Mouse (Mus musculus): Measurements from ENCODE around the gene Zfp366. TPM values are rescaled to one million over a fixed set of nuclear protein-coding genes. Genes with fewer than 3 reads are reported as not detected.

Zfp366 gene
- total and polyA plus RNA-seq, 3 experiments, result not detected

DNA sequence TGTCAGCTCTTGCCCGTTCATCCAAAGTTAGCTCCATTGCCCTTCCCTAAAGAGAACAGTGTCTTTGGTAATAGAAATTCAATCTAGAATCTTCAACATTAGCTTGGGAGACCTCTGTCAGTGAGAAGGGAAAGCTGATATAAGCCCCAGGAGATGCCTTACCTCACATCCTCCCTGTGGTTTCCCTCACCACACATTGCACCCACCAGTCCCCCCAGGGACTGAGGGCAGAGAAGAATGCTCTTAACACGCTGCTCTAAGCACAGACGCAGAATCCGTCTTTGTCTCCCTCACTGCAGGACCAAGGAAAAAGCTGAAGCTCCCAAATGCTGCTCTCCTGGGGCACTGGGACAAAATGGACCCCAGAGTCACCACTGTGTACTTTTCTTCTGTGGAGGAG is 58.3 kb downstream of the Zfp366 start (continued):
- TF ChIP-seq NRF1 (IDR thresholded peaks at IDR 0.05; ENCODE audit: low read depth, low read length), result no peak
- TF ChIP-seq JUND (conservative IDR thresholded peaks at IDR 0.05; ENCODE audit: low read depth, low read length), result 0 out of 2 replicates have a peak, but pooled peaks have one; percentile 32
- peak; percentile 30; the same call in 1 of the 2 replicates for TF ChIP-seq JUN (IDR thresholded peaks at IDR 0.05; ENCODE audit: insufficient read depth, low read depth, low read length)
- peak; percentile 63; the same call in 1 of the 2 replicates for TF ChIP-seq KAT2A (IDR thresholded peaks at IDR 0.05; ENCODE audit: insufficient replicate concordance, low read length)
- TF ChIP-seq CHD2 (IDR thresholded peaks at IDR 0.05; ENCODE audit: low read length), result peak; percentile 17; the same call in 1 of the 2 replicates

DNA sequence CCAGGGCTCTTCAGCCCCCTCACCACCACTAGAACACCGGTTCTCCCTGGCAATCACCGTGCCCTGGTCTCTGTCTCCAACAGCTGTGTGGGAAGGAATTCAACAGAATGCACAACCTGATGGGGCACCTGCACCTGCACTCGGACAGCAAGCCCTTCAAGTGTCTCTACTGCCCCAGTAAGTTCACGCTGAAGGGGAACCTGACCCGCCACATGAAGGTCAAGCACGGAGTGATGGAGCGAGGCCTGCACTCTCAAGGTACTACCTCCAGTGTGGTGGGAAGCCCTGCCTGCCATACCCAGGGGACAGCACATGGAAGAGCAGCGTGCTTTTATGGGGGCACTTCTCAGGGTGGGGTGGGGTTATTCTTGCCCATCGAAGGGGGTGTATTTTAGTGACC is 59.2 kb downstream of the Zfp366 start:
- Histone ChIP-seq H3K4me1 (ENCODE audit: control insufficient read depth in 1 of 2, insufficient read depth in 2 of 2) (peaks cover 9 to 20% of the 10 kb centered on the region in 2 experiments), H3K79me2 (replicated peaks; ENCODE audit: control insufficient read depth, extremely low read depth, insufficient read depth, poor library complexity, severe bottlenecking) (no peaks in the 10 kb centered on the region), H3K9ac (ENCODE audit: insufficient read depth, low read depth) (no peak overlapping the region), H3K9me3 (replicated peaks; ENCODE audit: low read length) (no peaks in the 10 kb centered on the region), H3K27me3 (replicated peaks) (peaks cover 86% of the 10 kb centered on the region), H3K4me2 (ENCODE audit: insufficient read depth, low read depth, poor library complexity, severe bottlenecking) (no peak overlapping the region), H3K27ac (ENCODE audit: insufficient read depth, low read depth) (no peak overlapping the region), H3K4me3 (replicated peaks in 1 of 3; ENCODE audit: low read depth in 2 of 3, low read length in 2 of 3, poor library complexity in 1 of 3) (no peak overlapping the region), H3K36me3 (replicated peaks in 1 of 2; ENCODE audit: control insufficient read depth in 1 of 2, insufficient read depth in 1 of 2, low read length in 1 of 2) (no peaks in the 10 kb centered on the region)
- in situ Hi-C loops (cut with MboI; ENCODE audit: low pct_ligation_motif_present, low pct_unique_long_range_greater_than_20kb, low sequenced_read_pairs) (no loop called here), dilution Hi-C loops (cut with MboI; ENCODE audit: extremely low pct_ligation_motif_present, extremely low pct_unique_long_range_greater_than_20kb, low sequenced_read_pairs) (no loop called here)
- no peak for DNase-seq (ENCODE audit: extremely low read depth)
- no peak for TF ChIP-seq CHD2 (IDR thresholded peaks at IDR 0.05; ENCODE audit: low read length)
- TF ChIP-seq ETS1 (conservative IDR thresholded peaks at IDR 0.05; ENCODE audit: low read depth, low read length), result no peak
- TF ChIP-seq SMC3 (IDR thresholded peaks at IDR 0.05; ENCODE audit: low read depth, low read length), result no peak
- TF ChIP-seq MXI1 (IDR thresholded peaks at IDR 0.05; ENCODE audit: low read depth, low read length), result no peak
- no peak for TF ChIP-seq SIN3A (IDR thresholded peaks at IDR 0.05; ENCODE audit: low read length)
- no peak for TF ChIP-seq BHLHE40 (IDR thresholded peaks at IDR 0.05; ENCODE audit: low read depth, low read length)
- TF ChIP-seq GABPA (IDR thresholded peaks at IDR 0.05; ENCODE audit: insufficient replicate concordance, low read depth, low read length), result no peak
- no peak for TF ChIP-seq CTCF (conservative IDR thresholded peaks at IDR 0.05 in 1 of 2, IDR thresholded peaks at IDR 0.05 in 1 of 2; ENCODE audit: low read depth in 2 of 2, low read length in 2 of 2)
- no peak for TF ChIP-seq MAFK (IDR thresholded peaks at IDR 0.05; ENCODE audit: insufficient replicate concordance, low read length)
- TF ChIP-seq ZKSCAN1 (IDR thresholded peaks at IDR 0.05; ENCODE audit: borderline replicate concordance, low read depth, low read length), result no peak
- TF ChIP-seq EP300 (IDR thresholded peaks at IDR 0.05; ENCODE audit: low read length), result no peak
- TF ChIP-seq ZNF384 (IDR thresholded peaks at IDR 0.05; ENCODE audit: low read depth, low read length), result no peak
- TF ChIP-seq HCFC1 (IDR thresholded peaks at IDR 0.05; ENCODE audit: low read depth, low read length), result no peak
- TF ChIP-seq ZMIZ1 (IDR thresholded peaks at IDR 0.05; ENCODE audit: low read depth, low read length), result no peak

DNA sequence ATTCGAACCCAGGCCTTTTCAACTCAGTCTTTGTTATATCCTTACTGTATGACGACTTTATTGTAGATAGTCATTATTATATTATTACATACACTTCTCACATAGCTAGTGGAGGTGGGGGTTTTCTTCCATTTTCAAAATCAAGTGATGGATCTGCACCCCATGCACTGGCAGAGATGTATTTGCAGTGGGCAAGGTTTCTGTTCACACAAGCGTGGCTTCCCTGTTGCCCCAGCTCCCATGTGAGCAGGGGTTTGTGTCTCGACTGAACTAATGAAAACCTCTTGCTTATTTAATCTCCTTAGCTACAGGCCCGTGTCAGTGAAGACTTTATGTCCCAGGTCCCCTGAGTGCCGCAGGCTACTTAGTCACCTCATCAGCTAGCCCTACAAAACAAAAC is 59.8 kb downstream of the Zfp366 start:
- Histone ChIP-seq H3K4me3 (replicated peaks in 1 of 3; ENCODE audit: low read depth in 2 of 3, low read length in 2 of 3, poor library complexity in 1 of 3) (no peak overlapping the region), H3K27ac (ENCODE audit: insufficient read depth, low read depth) (no peak overlapping the region), H3K9me3 (replicated peaks; ENCODE audit: low read length) (no peaks in the 10 kb centered on the region), H3K27me3 (replicated peaks) (peaks cover 86% of the 10 kb centered on the region), H3K79me2 (replicated peaks; ENCODE audit: control insufficient read depth, extremely low read depth, insufficient read depth, poor library complexity, severe bottlenecking) (no peaks in the 10 kb centered on the region), H3K4me2 (ENCODE audit: insufficient read depth, low read depth, poor library complexity, severe bottlenecking) (no peak overlapping the region), H3K4me1 (ENCODE audit: control insufficient read depth in 1 of 2, insufficient read depth in 2 of 2) (peaks cover 9 to 16% of the 10 kb centered on the region in 2 experiments), H3K36me3 (replicated peaks in 1 of 2; ENCODE audit: control insufficient read depth in 1 of 2, insufficient read depth in 1 of 2, low read length in 1 of 2) (no peaks in the 10 kb centered on the region), H3K9ac (ENCODE audit: insufficient read depth, low read depth) (no peak overlapping the region)
- DNase-seq (ENCODE audit: extremely low read depth), result no peak
- in situ Hi-C loops (cut with MboI; ENCODE audit: low pct_ligation_motif_present, low pct_unique_long_range_greater_than_20kb, low sequenced_read_pairs) (no loop called here), dilution Hi-C loops (cut with MboI; ENCODE audit: extremely low pct_ligation_motif_present, extremely low pct_unique_long_range_greater_than_20kb, low sequenced_read_pairs) (no loop called here)
- TF ChIP-seq MXI1 (IDR thresholded peaks at IDR 0.05; ENCODE audit: low read depth, low read length) (no peak), MAX (IDR thresholded peaks at IDR 0.05; ENCODE audit: low read length) (no peak), ZMIZ1 (IDR thresholded peaks at IDR 0.05; ENCODE audit: low read depth, low read length) (no peak), ZNF384 (IDR thresholded peaks at IDR 0.05; ENCODE audit: low read depth, low read length) (no peak), E2F4 (IDR thresholded peaks at IDR 0.05; ENCODE audit: insufficient replicate concordance, low read depth, low read length) (no peak), CHD2 (IDR thresholded peaks at IDR 0.05; ENCODE audit: low read length) (no peak), RCOR1 (conservative IDR thresholded peaks at IDR 0.05; ENCODE audit: low read depth, low read length) (no peak), NELFE (IDR thresholded peaks at IDR 0.05; ENCODE audit: low read depth, low read length) (no peak), MAZ (IDR thresholded peaks at IDR 0.05; ENCODE audit: low read depth, low read length) (no peak), NRF1 (IDR thresholded peaks at IDR 0.05; ENCODE audit: low read depth, low read length) (no peak), USF2 (conservative IDR thresholded peaks at IDR 0.05; ENCODE audit: low read depth, low read length) (no peak), PAX5 (IDR thresholded peaks at IDR 0.05; ENCODE audit: low read length) (no peak)
